Mouse (Mus musculus) forebrain, embryonic 10.5 days (tissue): ENCODE measurements around the gene Mtor. TPM values are rescaled to one million over a fixed set of nuclear protein-coding genes. Genes with fewer than 3 reads are reported as not detected.

Source experiments
- DNase-seq: peaks from one replicate; pipeline ENCODE4 v3.0.0-alpha.2; 2017; ENCODE audit warnings: low spot score; ENCODE audit errors: extremely low spot score
- H3K27ac ChIP-seq: fragments of 300-500 bp; sonication (generic); 2 replicates; pipeline ENCODE4 v1.5.1; 2016; ENCODE audit warnings: mild to moderate bottlenecking
- H3K27me3 ChIP-seq: fragments of 300-500 bp; sonication (generic); 2 replicates; pipeline ENCODE4 v1.6.1; 2016; ENCODE audit warnings: mild to moderate bottlenecking; ENCODE audit not compliant: poor library complexity, severe bottlenecking
- H3K36me3 ChIP-seq: fragments of 300-500 bp; sonication (generic); replicated peaks from 2 replicates; pipeline ENCODE4 v1.6.1; 2016; ENCODE audit warnings: mild to moderate bottlenecking, moderate library complexity
- H3K4me1 ChIP-seq: fragments of 300-500 bp; sonication (generic); 2 replicates; pipeline ENCODE4 v1.6.1; 2016
- H3K4me3 ChIP-seq: fragments of 300-500 bp; sonication (generic); 2 replicates; pipeline ENCODE4 v1.5.1; 2016; ENCODE audit warnings: mild to moderate bottlenecking, moderate library complexity
- H3K9me3 ChIP-seq: fragments of 300-500 bp; sonication (generic); 2 replicates; pipeline ENCODE4 v1.6.1; 2016; ENCODE audit warnings: mild to moderate bottlenecking, moderate library complexity
- WGBS: fragments of 180-500 bp; shearing (Covaris S2); methylation state at CpG from one replicate; pipeline ENCODE4 v1.1.7; 2016; 5-methylcytosine and 5-hydroxymethylcytosine counted together
- polyA plus RNA-seq: library from polyadenylated mRNA; unstranded; fragments of >200 nt; fragmentation: Nextera tagmentation; extraction: Ambion mirVana; gene quantifications from 2 replicates; pipeline ENCODE4 v1.2.1, GENCODE M21; 2016

Mtor gene
- polyA plus RNA-seq = 23.3 and 27.0 TPM in 2 replicates

DNA sequence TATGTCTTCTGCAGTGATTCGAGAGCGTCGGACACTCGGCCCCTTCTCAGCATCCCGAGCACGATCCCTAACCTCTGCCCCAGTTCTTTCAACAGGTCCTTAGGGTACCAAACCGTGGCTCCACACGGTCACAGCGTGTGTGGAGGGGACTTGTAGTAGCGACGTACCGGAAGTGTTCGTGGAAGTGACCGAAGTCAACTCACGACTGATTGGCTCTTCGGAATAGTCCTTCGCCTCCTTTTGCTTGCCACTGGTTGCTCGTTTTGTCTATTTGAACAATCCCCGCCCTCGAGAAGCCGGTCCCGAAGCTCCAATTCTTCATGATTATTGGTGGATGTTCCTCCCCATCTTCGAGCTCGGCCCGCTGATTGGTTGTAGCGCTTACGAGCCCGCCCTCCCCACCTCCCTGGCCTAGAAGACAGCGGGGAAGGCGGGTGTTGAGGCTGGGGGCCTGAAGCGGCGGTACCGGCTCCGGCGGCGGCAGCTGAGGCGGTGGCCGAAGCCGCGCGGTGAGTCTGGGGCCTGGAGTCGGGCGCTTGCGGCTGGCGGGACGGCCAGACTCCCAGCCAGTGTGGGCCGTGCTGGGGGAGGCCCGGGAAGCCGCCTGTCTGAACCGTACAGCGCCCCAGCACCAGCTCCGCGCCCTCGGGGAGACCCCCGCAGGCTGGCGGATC, at the start of gene Mtor:
Gene Mtor (plus strand): TSS at position 433 of the 674 bp plus-strand sequence.
- Histone ChIP-seq H3K27ac (peak within 1 kb of the TSS; percentile 91), H3K9me3 (no peaks in the 10 kb centered on the region), H3K4me1 (peaks cover 38% of the 10 kb centered on the region), H3K36me3 (peaks cover 14% of the 10 kb centered on the region), H3K4me3 (peak within 1 kb of the TSS; percentile 81), H3K27me3 (no peaks in the 10 kb centered on the region)
- WGBS = 0% methylated on average over 56 of the region's 56 CpGs
- DNase-seq = peak; percentile 91

- DNase-seq = no peak
- no peaks in the 10 kb centered on the region for H3K36me3 ChIP-seq
- H3K4me3 ChIP-seq = no peak overlapping the region
- H3K4me1 ChIP-seq = peaks cover 37% of the 10 kb centered on the region
- H3K9me3 ChIP-seq = no peaks in the 10 kb centered on the region
- peaks cover 36% of the 10 kb centered on the region for H3K27me3 ChIP-seq
- H3K27ac ChIP-seq = no peak overlapping the region; the same call in 1 of the 2 replicates
- WGBS = 80% methylated on average over 9 of the region's 9 CpGs
Observed at GRCm38 (mm10) chr4:148399437-148400094, 48.8 kb upstream of the Mtor start.

- Histone ChIP-seq H3K4me3 (peak overlapping the region; percentile 14; the same call in 1 of the 2 replicates), H3K36me3 (no peaks in the 10 kb centered on the region), H3K4me1 (peaks cover 50% of the 10 kb centered on the region), H3K27ac (no peak overlapping the region), H3K27me3 (peaks cover 72% of the 10 kb centered on the region), H3K9me3 (no peaks in the 10 kb centered on the region)
- DNase-seq = no peak
- 10% methylated on average over 12 of the region's 12 CpGs for WGBS
Observed at GRCm38 (mm10) chr4:148403402-148403801, 45.0 kb upstream of the Mtor start.

- Histone ChIP-seq H3K36me3 (no peaks in the 10 kb centered on the region), H3K27ac (peak overlapping the region; percentile 56), H3K4me3 (peak overlapping the region; percentile 26), H3K4me1 (peaks cover 52% of the 10 kb centered on the region), H3K9me3 (no peaks in the 10 kb centered on the region), H3K27me3 (peaks cover 76% of the 10 kb centered on the region)
- DNase-seq = no peak
- WGBS = 13% methylated on average over 11 of the region's 11 CpGs
Observed at GRCm38 (mm10) chr4:148404748-148405147, 43.7 kb upstream of the Mtor start.

DNA sequence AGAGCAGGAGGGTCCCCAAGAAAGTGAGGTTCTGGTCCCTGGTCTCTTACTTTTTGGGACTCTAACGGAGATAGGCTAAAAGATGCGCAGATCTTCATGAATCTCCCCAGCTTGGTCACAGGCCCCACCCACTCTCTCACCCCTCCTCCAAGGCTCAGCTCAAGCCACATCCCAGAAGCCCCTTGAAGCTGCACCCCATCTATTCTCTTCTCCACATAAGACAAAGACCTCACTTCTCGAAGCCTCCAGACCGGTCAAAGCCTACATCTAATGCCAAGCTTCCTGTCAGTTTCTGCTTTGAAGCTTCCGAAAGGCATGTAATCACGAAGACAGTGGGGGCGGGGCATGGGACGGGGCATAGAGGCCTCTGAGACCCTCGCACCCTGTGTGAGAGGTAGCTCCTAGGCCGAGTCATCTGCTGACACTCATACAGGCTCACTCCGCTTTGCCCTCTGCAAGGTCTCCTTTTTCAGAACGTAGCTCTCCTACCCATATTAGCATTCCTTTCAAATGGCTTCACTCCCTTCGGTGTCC, 43.1 kb upstream of the Mtor start:
- H3K4me3 ChIP-seq = peak overlapping the region; percentile 26
- 18% methylated on average over 13 of the region's 13 CpGs for WGBS
- H3K27me3 ChIP-seq = peaks cover 76% of the 10 kb centered on the region
- no peak for DNase-seq
- H3K9me3 ChIP-seq = no peaks in the 10 kb centered on the region
- H3K36me3 ChIP-seq = no peaks in the 10 kb centered on the region
- H3K4me1 ChIP-seq = peaks cover 52% of the 10 kb centered on the region
- H3K27ac ChIP-seq = peak overlapping the region; percentile 56; the same call in 1 of the 2 replicates

GRCm38 (mm10) chr4:148408256-148408975, 40.0 kb upstream of the Mtor start:
- H3K36me3 ChIP-seq = no peaks in the 10 kb centered on the region
- H3K4me1 ChIP-seq = peaks cover 37% of the 10 kb centered on the region
- WGBS = 78% methylated on average over 10 of the region's 10 CpGs
- no peak for DNase-seq
- H3K4me3 ChIP-seq = no peak overlapping the region
- H3K27me3 ChIP-seq = peaks cover 51% of the 10 kb centered on the region
- no peaks in the 10 kb centered on the region for H3K9me3 ChIP-seq
- no peak overlapping the region for H3K27ac ChIP-seq

GRCm38 (mm10) chr4:148415575-148415974, 32.8 kb upstream of the Mtor start:
- Histone ChIP-seq H3K36me3 (no peaks in the 10 kb centered on the region), H3K27ac (no peak overlapping the region), H3K9me3 (no peaks in the 10 kb centered on the region), H3K4me3 (no peak overlapping the region), H3K27me3 (peaks cover 39% of the 10 kb centered on the region), H3K4me1 (peaks cover 45% of the 10 kb centered on the region)
- no peak for DNase-seq
- WGBS = 21% methylated on average over 16 of the region's 16 CpGs

- no peaks in the 10 kb centered on the region for H3K9me3 ChIP-seq
- no peak for DNase-seq
- 31% methylated on average over 11 of the region's 11 CpGs for WGBS
- no peak overlapping the region for H3K4me3 ChIP-seq
- no peaks in the 10 kb centered on the region for H3K36me3 ChIP-seq
- H3K27ac ChIP-seq = peak overlapping the region; percentile 45; the same call in 1 of the 2 replicates
- H3K27me3 ChIP-seq = peaks cover 39% of the 10 kb centered on the region
- H3K4me1 ChIP-seq = peaks cover 45% of the 10 kb centered on the region
Observed at GRCm38 (mm10) chr4:148417074-148417526, 31.3 kb upstream of the Mtor start.

DNA sequence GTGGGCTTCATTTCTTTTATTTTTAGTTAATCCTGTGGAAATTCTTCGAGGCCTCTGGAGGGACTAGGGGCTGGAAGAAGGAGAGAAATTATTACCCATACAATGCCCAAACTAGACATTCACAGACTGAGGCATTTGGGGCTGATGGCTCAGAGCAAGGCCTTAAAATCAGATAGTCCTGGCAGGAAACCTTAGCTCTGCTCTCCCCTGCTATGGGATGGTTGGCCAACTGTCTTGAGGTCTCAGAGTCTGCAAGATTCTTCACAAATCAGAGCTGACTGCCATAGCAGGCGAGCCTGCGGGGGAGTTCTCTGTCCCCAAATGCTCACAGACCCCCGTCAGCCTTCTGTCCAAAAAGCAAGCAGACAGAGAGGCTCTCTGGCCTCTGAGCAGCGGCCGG, 30.9 kb upstream of the Mtor start:
- WGBS = 53% methylated on average over 6 of the region's 6 CpGs
- H3K27me3 ChIP-seq = peaks cover 39% of the 10 kb centered on the region
- peaks cover 45% of the 10 kb centered on the region for H3K4me1 ChIP-seq
- no peaks in the 10 kb centered on the region for H3K9me3 ChIP-seq
- H3K36me3 ChIP-seq = no peaks in the 10 kb centered on the region
- no peak overlapping the region for H3K4me3 ChIP-seq
- DNase-seq = no peak
- H3K27ac ChIP-seq = peak overlapping the region; percentile 45; the same call in 1 of the 2 replicates

- 80% methylated on average over 10 of the region's 10 CpGs for WGBS
- Histone ChIP-seq H3K4me3 (no peak overlapping the region), H3K27ac (no peak overlapping the region), H3K4me1 (peaks cover 22% of the 10 kb centered on the region; the same call in 1 of the 2 replicates), H3K27me3 (no peaks in the 10 kb centered on the region), H3K9me3 (no peaks in the 10 kb centered on the region), H3K36me3 (peaks cover 3% of the 10 kb centered on the region; the same call in 1 of the 2 replicates)
- no peak for DNase-seq
Observed at GRCm38 (mm10) chr4:148426950-148427850, 21.2 kb upstream of the Mtor start.

DNA sequence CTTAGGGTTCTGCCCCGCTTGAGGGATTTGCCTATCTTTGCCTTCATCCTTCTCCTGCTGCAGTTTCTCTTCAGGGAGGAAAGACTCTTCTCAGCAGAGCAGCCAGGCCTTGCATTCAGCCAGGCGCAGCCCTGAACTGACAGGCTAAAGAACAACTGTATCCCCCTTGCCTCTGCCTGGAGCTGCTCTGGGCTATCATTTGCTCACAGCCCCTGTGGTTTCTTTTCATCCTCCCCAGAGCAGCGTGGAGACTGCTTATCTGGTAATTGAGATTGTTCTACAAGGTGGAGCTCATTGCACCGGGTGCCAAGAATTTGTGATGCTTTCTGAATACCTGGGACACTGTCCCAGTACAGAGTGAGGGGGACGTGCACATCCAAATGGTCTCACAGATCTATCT, 19.9 kb upstream of the Mtor start:
- DNase-seq = no peak
- H3K27ac ChIP-seq = no peak overlapping the region
- WGBS = 82% methylated on average over 5 of the region's 5 CpGs
- peaks cover 11% of the 10 kb centered on the region; the same call in 1 of the 2 replicates for H3K36me3 ChIP-seq
- H3K4me3 ChIP-seq = no peak overlapping the region
- no peaks in the 10 kb centered on the region for H3K9me3 ChIP-seq
- H3K4me1 ChIP-seq = peaks cover 23% of the 10 kb centered on the region; the same call in 1 of the 2 replicates
- H3K27me3 ChIP-seq = no peaks in the 10 kb centered on the region
